Mouse (Mus musculus) cortical plate, adult 2 months (tissue): ENCODE data around the gene Inip.

Source experiments
- CTCF ChIP-seq: fragments of 200-500 bp; IDR thresholded peaks from 2 replicates; pipeline ENCODE4 v1.5.1; 2011; ENCODE audit warnings: mild to moderate bottlenecking, control low read depth, low read length; ENCODE audit not compliant: insufficient read depth; ENCODE audit errors: extremely low read depth
- POLR2A ChIP-seq: fragments of 200-500 bp; IDR thresholded peaks from 2 replicates; pipeline ENCODE4 v1.6.1; 2011; ENCODE audit warnings: mild to moderate bottlenecking, low read length, control low read depth; ENCODE audit not compliant: insufficient read depth; ENCODE audit errors: extremely low read depth

DNA sequence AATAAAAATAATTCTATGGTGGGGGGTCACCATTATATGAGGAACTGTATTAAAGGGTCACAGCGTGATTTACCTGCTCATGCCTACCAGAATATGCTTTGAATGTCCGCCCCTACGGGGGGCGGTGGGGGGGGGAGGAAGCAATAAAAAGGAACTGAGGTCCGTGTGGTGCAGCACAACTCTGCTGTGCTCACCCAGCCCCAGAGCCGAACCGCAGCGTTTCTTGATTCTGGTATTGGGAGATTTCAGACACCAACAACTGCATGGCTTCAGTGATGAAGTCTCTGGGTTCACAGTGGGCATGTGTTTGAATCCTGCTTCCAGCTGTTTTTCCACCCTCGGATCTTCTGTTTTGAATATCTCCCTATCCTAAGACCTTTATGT is 73.5 kb downstream of the Inip start:
- TF ChIP-seq POLR2A (no peak), CTCF (no peak)
